Mouse (Mus musculus): ENCODE measurements around the gene Plin1. TPM values are rescaled to one million over a fixed set of nuclear protein-coding genes. Genes with fewer than 3 reads are reported as not detected.

Plin1 gene
- polyA plus RNA-seq (2014; fragmentation: Nextera tagmentation; extraction: Ambion mirVana) = not detected in 2 replicates

GRCm38 (mm10) chr7:79732622-79733021 is at the start of gene Plin1:
Plin1 (minus strand) TSS chr7:79732903.
- no peak within 1 kb of the TSS for H3K4me3 ChIP-seq (ENCODE audit: low read depth, low read length)
- no peak within 1 kb of the TSS for H3K27ac ChIP-seq (ENCODE audit: low read depth, low read length)
- peaks cover 3% of the 10 kb centered on the region; the same call in 1 of the 2 replicates for H3K27me3 ChIP-seq (ENCODE audit: control insufficient read depth, insufficient read depth, low read length)
- no peak within 1 kb of the TSS for H3K4me2 ChIP-seq
- DNase-seq (ENCODE audit: low spot score, missing footprints) (no peak), ATAC-seq (ENCODE audit: low FRiP score) (no peak)
- H3K36me3 ChIP-seq (ENCODE audit: control insufficient read depth, insufficient read depth, low read length) = no peaks in the 10 kb centered on the region
- no peaks in the 10 kb centered on the region for H3K9me3 ChIP-seq (ENCODE audit: control insufficient read depth, low read length)
- no peak within 1 kb of the TSS for H3K9ac ChIP-seq (ENCODE audit: low read length)
- no peaks in the 10 kb centered on the region for H3K4me1 ChIP-seq (ENCODE audit: control insufficient read depth, insufficient read depth, low read length)
- 61% methylated on average over 4 of the region's 4 CpGs for WGBS

- no peaks in the 10 kb centered on the region for H3K9me3 ChIP-seq (ENCODE audit: control insufficient read depth, low read length)
- DNase-seq (ENCODE audit: low spot score, missing footprints) = peak; percentile 74
- no peaks in the 10 kb centered on the region for H3K27me3 ChIP-seq (ENCODE audit: control insufficient read depth, insufficient read depth, low read length)
- H3K36me3 ChIP-seq (ENCODE audit: control insufficient read depth, insufficient read depth, low read length) = no peaks in the 10 kb centered on the region
- H3K4me3 ChIP-seq (ENCODE audit: low read depth, low read length) = no peak overlapping the region
- H3K9ac ChIP-seq (ENCODE audit: low read length) = no peak overlapping the region
- H3K27ac ChIP-seq (ENCODE audit: low read depth, low read length) = no peak overlapping the region
- H3K4me1 ChIP-seq (ENCODE audit: control insufficient read depth, insufficient read depth, low read length) = no peaks in the 10 kb centered on the region
- no peak overlapping the region for H3K4me2 ChIP-seq
- ATAC-seq (ENCODE audit: low FRiP score) = no peak
- WGBS = 89% methylated on average over 2 of the region's 2 CpGs
These were observed 49.8 kb upstream of the Plin1 start for GRCm38 (mm10) chr7:79782516-79782855.

GRCm38 (mm10) chr7:79781826-79782515 is 49.3 kb upstream of the Plin1 start:
- ATAC-seq (ENCODE audit: low FRiP score) = no peak
- H3K36me3 ChIP-seq (ENCODE audit: control insufficient read depth, insufficient read depth, low read length) = no peaks in the 10 kb centered on the region
- H3K9me3 ChIP-seq (ENCODE audit: control insufficient read depth, low read length) = no peaks in the 10 kb centered on the region
- H3K27me3 ChIP-seq (ENCODE audit: control insufficient read depth, insufficient read depth, low read length) = no peaks in the 10 kb centered on the region
- H3K4me1 ChIP-seq (ENCODE audit: control insufficient read depth, insufficient read depth, low read length) = no peaks in the 10 kb centered on the region
- H3K4me3 ChIP-seq (ENCODE audit: low read depth, low read length) = no peak overlapping the region
- DNase-seq (ENCODE audit: low spot score, missing footprints) = peak; percentile 72
- no peak overlapping the region for H3K27ac ChIP-seq (ENCODE audit: low read depth, low read length)
- H3K9ac ChIP-seq (ENCODE audit: low read length) = no peak overlapping the region
- 79% methylated on average over 11 of the region's 11 CpGs for WGBS
- H3K4me2 ChIP-seq = no peak overlapping the region

- no peak overlapping the region for H3K9ac ChIP-seq (ENCODE audit: low read length)
- H3K4me3 ChIP-seq (ENCODE audit: low read depth, low read length) = no peak overlapping the region
- WGBS = 30% methylated on average over 16 of the region's 16 CpGs
- ATAC-seq (ENCODE audit: low FRiP score) = peak; percentile 33; the same call in 1 of the 2 replicates
- H3K27ac ChIP-seq (ENCODE audit: low read depth, low read length) = no peak overlapping the region
- no peaks in the 10 kb centered on the region for H3K27me3 ChIP-seq (ENCODE audit: control insufficient read depth, insufficient read depth, low read length)
- H3K36me3 ChIP-seq (ENCODE audit: control insufficient read depth, insufficient read depth, low read length) = no peaks in the 10 kb centered on the region
- no peaks in the 10 kb centered on the region for H3K9me3 ChIP-seq (ENCODE audit: control insufficient read depth, low read length)
- no peaks in the 10 kb centered on the region for H3K4me1 ChIP-seq (ENCODE audit: control insufficient read depth, insufficient read depth, low read length)
- DNase-seq (ENCODE audit: low spot score, missing footprints) = peak; percentile 98
- peak overlapping the region; percentile 26 for H3K4me2 ChIP-seq
These were observed 48.2 kb upstream of the Plin1 start for GRCm38 (mm10) chr7:79780647-79781626.

GRCm38 (mm10) chr7:79771561-79772512 is 39.1 kb upstream of the Plin1 start:
- Histone ChIP-seq H3K4me3 (ENCODE audit: low read depth, low read length) (no peak overlapping the region), H3K36me3 (ENCODE audit: control insufficient read depth, insufficient read depth, low read length) (no peaks in the 10 kb centered on the region), H3K9me3 (ENCODE audit: control insufficient read depth, low read length) (no peaks in the 10 kb centered on the region), H3K27ac (ENCODE audit: low read depth, low read length) (no peak overlapping the region), H3K27me3 (ENCODE audit: control insufficient read depth, insufficient read depth, low read length) (no peaks in the 10 kb centered on the region), H3K4me2 (no peak overlapping the region), H3K4me1 (ENCODE audit: control insufficient read depth, insufficient read depth, low read length) (no peaks in the 10 kb centered on the region), H3K9ac (ENCODE audit: low read length) (no peak overlapping the region)
- ATAC-seq (ENCODE audit: low FRiP score) = no peak
- DNase-seq (ENCODE audit: low spot score, missing footprints) = peak; percentile 83
- 47% methylated on average over 15 of the region's 15 CpGs for WGBS

- WGBS = 85% methylated on average over 3 of the region's 3 CpGs
- no peak overlapping the region for H3K9ac ChIP-seq (ENCODE audit: low read length)
- H3K4me2 ChIP-seq = no peak overlapping the region
- no peaks in the 10 kb centered on the region for H3K36me3 ChIP-seq (ENCODE audit: control insufficient read depth, insufficient read depth, low read length)
- ATAC-seq (ENCODE audit: low FRiP score) (no peak), DNase-seq (ENCODE audit: low spot score, missing footprints) (peak; percentile 60)
- no peaks in the 10 kb centered on the region for H3K4me1 ChIP-seq (ENCODE audit: control insufficient read depth, insufficient read depth, low read length)
- no peaks in the 10 kb centered on the region for H3K27me3 ChIP-seq (ENCODE audit: control insufficient read depth, insufficient read depth, low read length)
- no peak overlapping the region for H3K27ac ChIP-seq (ENCODE audit: low read depth, low read length)
- no peaks in the 10 kb centered on the region for H3K9me3 ChIP-seq (ENCODE audit: control insufficient read depth, low read length)
- no peak overlapping the region for H3K4me3 ChIP-seq (ENCODE audit: low read depth, low read length)
These were observed 37.0 kb upstream of the Plin1 start for GRCm38 (mm10) chr7:79769664-79770063.

- H3K27me3 ChIP-seq (ENCODE audit: control insufficient read depth, insufficient read depth, low read length) = no peaks in the 10 kb centered on the region
- H3K4me2 ChIP-seq = no peak overlapping the region
- no peak overlapping the region for H3K27ac ChIP-seq (ENCODE audit: low read depth, low read length)
- no peaks in the 10 kb centered on the region for H3K36me3 ChIP-seq (ENCODE audit: control insufficient read depth, insufficient read depth, low read length)
- H3K4me3 ChIP-seq (ENCODE audit: low read depth, low read length) = no peak overlapping the region
- WGBS = 35% methylated on average over 1 of the region's 1 CpGs
- DNase-seq (ENCODE audit: low spot score, missing footprints) (peak; percentile 39), ATAC-seq (ENCODE audit: low FRiP score) (no peak)
- H3K9me3 ChIP-seq (ENCODE audit: control insufficient read depth, low read length) = no peaks in the 10 kb centered on the region
- no peak overlapping the region for H3K9ac ChIP-seq (ENCODE audit: low read length)
- no peaks in the 10 kb centered on the region for H3K4me1 ChIP-seq (ENCODE audit: control insufficient read depth, insufficient read depth, low read length)
These were observed 33.3 kb upstream of the Plin1 start for GRCm38 (mm10) chr7:79765991-79766390.

- ATAC-seq (ENCODE audit: low FRiP score) (no peak), DNase-seq (ENCODE audit: low spot score, missing footprints) (peak; percentile 65)
- no peak overlapping the region for H3K9ac ChIP-seq (ENCODE audit: low read length)
- no peak overlapping the region for H3K27ac ChIP-seq (ENCODE audit: low read depth, low read length)
- no peaks in the 10 kb centered on the region for H3K27me3 ChIP-seq (ENCODE audit: control insufficient read depth, insufficient read depth, low read length)
- 79% methylated on average over 8 of the region's 8 CpGs for WGBS
- no peak overlapping the region for H3K4me3 ChIP-seq (ENCODE audit: low read depth, low read length)
- H3K4me1 ChIP-seq (ENCODE audit: control insufficient read depth, insufficient read depth, low read length) = no peaks in the 10 kb centered on the region
- H3K36me3 ChIP-seq (ENCODE audit: control insufficient read depth, insufficient read depth, low read length) = no peaks in the 10 kb centered on the region
- no peaks in the 10 kb centered on the region for H3K9me3 ChIP-seq (ENCODE audit: control insufficient read depth, low read length)
- H3K4me2 ChIP-seq = no peak overlapping the region
These were observed 29.4 kb upstream of the Plin1 start for GRCm38 (mm10) chr7:79762106-79762505.
